Mouse (Mus musculus): ENCODE data around the gene Lactbl1. TPM values are rescaled to one million over a fixed set of nuclear protein-coding genes. Genes with fewer than 3 reads are reported as not detected.
A peak's percentile ranks its signal among the peaks of the same experiment; 100 is the strongest.

Lactbl1 gene
- polyA plus RNA-seq, 1 experiment from 2014 or later, result not detected

GRCm38 (mm10) chr4:136605756-136606485 lies 16.5 kb upstream of the Lactbl1 start:
- Histone ChIP-seq H3K9me3 (replicated peaks) (no peaks in the 10 kb centered on the region), H3K36me3 (no peaks in the 10 kb centered on the region), H3K4me3 (no peak overlapping the region), H3K27ac (replicated peaks) (no peak overlapping the region), H3K4me1 (peaks cover 13% of the 10 kb centered on the region), H3K27me3 (ENCODE audit: low read depth, poor library complexity, severe bottlenecking) (no peaks in the 10 kb centered on the region)
- no peak for DNase-seq (ENCODE audit: low spot score)
- 91% methylated on average over 19 of the region's 19 CpGs for WGBS

GRCm38 (mm10) chr4:136610387-136610856 lies 12.0 kb upstream of the Lactbl1 start, which contains the start of gene Tex46:
Tex46 (plus strand) TSS chr4:136610437.
- DNase-seq (ENCODE audit: low spot score), result no peak
- Histone ChIP-seq H3K4me3 (no peak within 1 kb of the TSS), H3K4me1 (peaks cover 7% of the 10 kb centered on the region), H3K27ac (replicated peaks) (0 out of 2 replicates have a peak within 1 kb of the TSS, but pooled peaks have one; percentile 17), H3K36me3 (no peaks in the 10 kb centered on the region), H3K9me3 (replicated peaks) (no peaks in the 10 kb centered on the region), H3K27me3 (ENCODE audit: low read depth, poor library complexity, severe bottlenecking) (no peaks in the 10 kb centered on the region)
- 65% methylated on average over 4 of the region's 4 CpGs for WGBS

GRCm38 (mm10) chr4:136613657-136614056 lies 8.8 kb upstream of the Lactbl1 start:
- Histone ChIP-seq H3K36me3 (no peaks in the 10 kb centered on the region), H3K27me3 (ENCODE audit: low read depth, poor library complexity, severe bottlenecking) (no peaks in the 10 kb centered on the region), H3K4me3 (no peak overlapping the region), H3K27ac (replicated peaks) (no peak overlapping the region), H3K4me1 (peaks cover 11% of the 10 kb centered on the region), H3K9me3 (replicated peaks) (no peaks in the 10 kb centered on the region)
- WGBS, result 73% methylated on average over 7 of the region's 7 CpGs
- no peak for DNase-seq (ENCODE audit: low spot score)

GRCm38 (mm10) chr4:136621336-136621735 lies 1.1 kb upstream of the Lactbl1 start:
- 3% methylated on average over 1 of the region's 1 CpGs for WGBS
- H3K4me3 ChIP-seq, result no peak overlapping the region
- H3K27ac ChIP-seq (replicated peaks), result no peak overlapping the region
- H3K27me3 ChIP-seq (ENCODE audit: low read depth, poor library complexity, severe bottlenecking), result peaks cover 12% of the 10 kb centered on the region; the same call in 1 of the 2 replicates
- no peak for DNase-seq (ENCODE audit: low spot score)
- no peaks in the 10 kb centered on the region for H3K9me3 ChIP-seq (replicated peaks)
- H3K36me3 ChIP-seq, result no peaks in the 10 kb centered on the region
- H3K4me1 ChIP-seq, result peaks cover 21% of the 10 kb centered on the region

- DNase-seq (ENCODE audit: low spot score), result no peak
- WGBS, result 63% methylated on average over 5 of the region's 5 CpGs
- Histone ChIP-seq H3K27me3 (ENCODE audit: low read depth, poor library complexity, severe bottlenecking) (peaks cover 12% of the 10 kb centered on the region; the same call in 1 of the 2 replicates), H3K4me1 (peaks cover 21% of the 10 kb centered on the region), H3K36me3 (no peaks in the 10 kb centered on the region), H3K9me3 (replicated peaks) (no peaks in the 10 kb centered on the region), H3K4me3 (no peak overlapping the region), H3K27ac (replicated peaks) (no peak overlapping the region)
Measured at GRCm38 (mm10) chr4:136621956-136622355, 465 bp upstream of the Lactbl1 start.

GRCm38 (mm10) chr4:136626590-136626989 lies 4.2 kb downstream of the Lactbl1 start:
- H3K36me3 ChIP-seq, result no peaks in the 10 kb centered on the region
- peaks cover 7% of the 10 kb centered on the region for H3K4me1 ChIP-seq
- no peak overlapping the region; the same call in 1 of the 2 replicates for H3K27ac ChIP-seq (replicated peaks)
- peaks cover 12% of the 10 kb centered on the region; the same call in 1 of the 2 replicates for H3K27me3 ChIP-seq (ENCODE audit: low read depth, poor library complexity, severe bottlenecking)
- no peak for DNase-seq (ENCODE audit: low spot score)
- H3K9me3 ChIP-seq (replicated peaks), result no peaks in the 10 kb centered on the region
- 76% methylated on average over 6 of the region's 6 CpGs for WGBS
- no peak overlapping the region for H3K4me3 ChIP-seq

- H3K27ac ChIP-seq (replicated peaks), result no peak overlapping the region
- no peak for DNase-seq (ENCODE audit: low spot score)
- H3K4me3 ChIP-seq, result no peak overlapping the region
- H3K9me3 ChIP-seq (replicated peaks), result peaks cover 6% of the 10 kb centered on the region; the same call in 1 of the 2 replicates
- no peaks in the 10 kb centered on the region for H3K4me1 ChIP-seq
- WGBS, result 89% methylated on average over 11 of the region's 11 CpGs
- no peaks in the 10 kb centered on the region for H3K36me3 ChIP-seq
- H3K27me3 ChIP-seq (ENCODE audit: low read depth, poor library complexity, severe bottlenecking), result peaks cover 11% of the 10 kb centered on the region
Measured at GRCm38 (mm10) chr4:136631237-136631994, 9.0 kb downstream of the Lactbl1 start.

GRCm38 (mm10) chr4:136635995-136636394 lies 13.6 kb downstream of the Lactbl1 start:
- Histone ChIP-seq H3K9me3 (replicated peaks) (peaks cover 6% of the 10 kb centered on the region; the same call in 1 of the 2 replicates), H3K4me1 (peaks cover 32% of the 10 kb centered on the region), H3K4me3 (no peak overlapping the region), H3K36me3 (no peaks in the 10 kb centered on the region), H3K27me3 (ENCODE audit: low read depth, poor library complexity, severe bottlenecking) (peaks cover 43% of the 10 kb centered on the region), H3K27ac (replicated peaks) (no peak overlapping the region)
- DNase-seq (ENCODE audit: low spot score), result no peak

GRCm38 (mm10) chr4:136636511-136636910 lies 14.1 kb downstream of the Lactbl1 start:
- Histone ChIP-seq H3K4me1 (peaks cover 32% of the 10 kb centered on the region), H3K36me3 (no peaks in the 10 kb centered on the region), H3K27ac (replicated peaks) (no peak overlapping the region), H3K9me3 (replicated peaks) (peaks cover 6% of the 10 kb centered on the region; the same call in 1 of the 2 replicates), H3K27me3 (ENCODE audit: low read depth, poor library complexity, severe bottlenecking) (peaks cover 43% of the 10 kb centered on the region), H3K4me3 (no peak overlapping the region)
- no peak for DNase-seq (ENCODE audit: low spot score)
- 61% methylated on average over 5 of the region's 5 CpGs for WGBS

GRCm38 (mm10) chr4:136636983-136637562 lies 14.7 kb downstream of the Lactbl1 start:
- WGBS, result 21% methylated on average over 37 of the region's 37 CpGs
- peak; percentile 33 for DNase-seq (ENCODE audit: low spot score)

GRCm38 (mm10) chr4:136637563-136638229 lies 15.3 kb downstream of the Lactbl1 start:
- DNase-seq (ENCODE audit: low spot score), result peak; percentile 59
- WGBS, result 4% methylated on average over 76 of the region's 76 CpGs
- H3K4me1 ChIP-seq, result peaks cover 32% of the 10 kb centered on the region
- peaks cover 6% of the 10 kb centered on the region; the same call in 1 of the 2 replicates for H3K9me3 ChIP-seq (replicated peaks)
- no peaks in the 10 kb centered on the region for H3K36me3 ChIP-seq
- H3K4me3 ChIP-seq, result peak overlapping the region; percentile 60
- peaks cover 43% of the 10 kb centered on the region for H3K27me3 ChIP-seq (ENCODE audit: low read depth, poor library complexity, severe bottlenecking)
- peak overlapping the region; percentile 84 for H3K27ac ChIP-seq (replicated peaks)

More at GRCm38 (mm10) chr4:136636983-136637562, 14.7 kb downstream of the Lactbl1 start:
- Histone ChIP-seq H3K36me3 (no peaks in the 10 kb centered on the region), H3K4me1 (peaks cover 32% of the 10 kb centered on the region), H3K27me3 (ENCODE audit: low read depth, poor library complexity, severe bottlenecking) (peaks cover 43% of the 10 kb centered on the region), H3K9me3 (replicated peaks) (peaks cover 6% of the 10 kb centered on the region; the same call in 1 of the 2 replicates), H3K4me3 (peak overlapping the region; percentile 60), H3K27ac (replicated peaks) (peak overlapping the region; percentile 84)

GRCm38 (mm10) chr4:136638230-136638750 lies 15.9 kb downstream of the Lactbl1 start:
- Histone ChIP-seq H3K4me1 (peaks cover 32% of the 10 kb centered on the region), H3K27ac (replicated peaks) (peak overlapping the region; percentile 84), H3K9me3 (replicated peaks) (peaks cover 6% of the 10 kb centered on the region; the same call in 1 of the 2 replicates), H3K36me3 (no peaks in the 10 kb centered on the region), H3K27me3 (ENCODE audit: low read depth, poor library complexity, severe bottlenecking) (peaks cover 43% of the 10 kb centered on the region), H3K4me3 (peak overlapping the region; percentile 60)
- DNase-seq (ENCODE audit: low spot score), result peak; percentile 52
- 28% methylated on average over 7 of the region's 7 CpGs for WGBS
